Mouse (Mus musculus) brain, embryonic 14.5 days (tissue): ENCODE data around the gene Srebf2.

Experiments used
- CTCF ChIP-seq: fragments of 200-500 bp; IDR thresholded peaks from 2 replicates; pipeline ENCODE4 v1.5.1; 2012; ENCODE audit warnings: inconsistent platforms, mild to moderate bottlenecking, moderate library complexity, borderline replicate concordance; ENCODE audit not compliant: insufficient read depth, insufficient read length; ENCODE audit errors: extremely low read depth
- POLR2A ChIP-seq: fragments of 200-500 bp; IDR thresholded peaks from 2 replicates; pipeline ENCODE4 v1.6.1; 2012; ENCODE audit warnings: mild to moderate bottlenecking, inconsistent platforms, borderline replicate concordance; ENCODE audit not compliant: poor library complexity, insufficient read depth, insufficient read length, severe bottlenecking; ENCODE audit errors: extremely low read depth

- TF ChIP-seq CTCF (no peak), POLR2A (no peak)
Measured at GRCm38 (mm10) chr15:82215332-82216046, 68.5 kb downstream of the Srebf2 start.
